Mouse (Mus musculus) megakaryocyte-erythroid progenitor cell, adult 5-6 weeks (primary cell): ENCODE results near the gene Tmem210. TPM values are rescaled to one million over a fixed set of nuclear protein-coding genes. Genes with fewer than 3 reads are reported as not detected.

ENCODE experiments used
- ATAC-seq: replicated peaks from 2 replicates; pipeline ENCODE4 v1.8.0; 2016; ENCODE audit warnings: mild to moderate bottlenecking, inconsistent platforms; ENCODE audit not compliant: severe bottlenecking, poor library complexity, low FRiP score, low TSS enrichment
- total RNA-seq, 2 experiments: library from RNA; stranded (forward) in 1 of 2; stranded (reverse) in 1 of 2; fragments of 200-1000, 215-1000 nt in 1 of 2; fragments of >200 nt in 1 of 2; fragmentation: Nextera tagmentation in 1 of 2; gene quantifications; 2 replicates each; pipeline ENCODE4 v1.2.3; 2014 to 2017

Gene Tmem210
- total RNA-seq, 2 experiments from 2014 or later: not detected

DNA sequence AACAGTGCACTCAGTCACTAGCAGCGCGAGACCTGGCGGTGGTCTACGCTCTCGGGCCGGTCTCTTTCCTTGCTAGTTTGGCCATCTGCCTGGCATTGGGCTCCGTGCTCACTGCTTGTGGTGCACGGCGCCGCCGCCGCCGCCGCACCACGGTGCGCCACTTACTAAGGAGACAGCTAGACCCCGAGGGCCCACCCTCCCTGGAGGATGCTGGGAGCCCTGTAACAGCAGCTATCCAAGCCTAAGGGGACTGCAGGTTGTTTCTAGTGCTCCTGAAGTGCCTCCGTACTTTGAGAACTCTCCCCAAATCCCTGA, 2.8 kb downstream of the Tmem210 start:
- ATAC-seq: no peak

- ATAC-seq: no peak
These were observed 3.5 kb downstream of the Tmem210 start for GRCm38 (mm10) chr2:25291184-25292053.

DNA sequence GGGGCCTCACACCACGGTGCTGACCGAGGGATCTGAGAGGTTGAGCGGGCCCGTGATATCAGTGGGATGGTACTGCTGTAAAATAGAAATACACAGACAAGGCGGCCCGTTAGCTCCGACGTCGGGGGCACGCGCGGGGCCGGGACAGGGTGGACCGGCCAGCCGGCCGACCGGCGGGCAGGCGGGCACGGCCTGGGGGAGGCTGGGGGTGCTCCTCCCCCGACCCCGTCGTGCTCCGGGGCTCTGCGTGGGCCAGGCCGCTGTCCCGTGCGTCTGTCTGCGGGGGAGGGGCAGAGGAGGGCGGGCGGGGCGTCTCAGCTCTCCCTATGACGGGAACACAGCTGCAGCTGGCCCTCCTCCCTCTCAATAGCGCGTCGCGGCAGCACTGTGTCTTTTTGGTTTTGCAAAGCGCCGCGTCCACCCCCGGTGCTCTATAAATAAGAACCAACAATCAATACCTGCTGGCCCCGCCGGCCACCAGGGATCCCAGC, 4.2 kb downstream of the Tmem210 start:
- ATAC-seq: no peak

DNA sequence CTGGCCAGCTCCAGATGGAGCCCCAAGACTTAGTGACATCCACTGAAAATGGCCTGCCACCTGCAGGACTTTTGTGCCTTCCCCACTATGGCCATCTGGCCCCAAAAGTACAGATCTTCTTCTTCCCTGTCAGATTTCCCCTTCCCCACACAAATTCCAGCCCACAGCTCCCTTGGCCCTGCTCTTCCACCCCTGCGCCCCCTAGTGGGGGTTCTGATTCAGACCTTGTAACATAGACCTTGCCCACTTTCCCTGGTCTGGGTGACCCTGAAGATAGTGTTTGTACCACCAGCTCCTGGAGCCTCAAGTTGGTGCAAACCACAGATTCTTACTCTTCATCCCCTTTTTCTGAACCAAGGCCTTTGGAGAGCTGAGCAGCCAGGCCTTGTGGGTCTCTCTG, 4.9 kb downstream of the Tmem210 start:
- peak; percentile 48; the same call in 1 of the 2 replicates for ATAC-seq

- no peak for ATAC-seq
These were observed 5.8 kb downstream of the Tmem210 start for GRCm38 (mm10) chr2:25293706-25294105.

DNA sequence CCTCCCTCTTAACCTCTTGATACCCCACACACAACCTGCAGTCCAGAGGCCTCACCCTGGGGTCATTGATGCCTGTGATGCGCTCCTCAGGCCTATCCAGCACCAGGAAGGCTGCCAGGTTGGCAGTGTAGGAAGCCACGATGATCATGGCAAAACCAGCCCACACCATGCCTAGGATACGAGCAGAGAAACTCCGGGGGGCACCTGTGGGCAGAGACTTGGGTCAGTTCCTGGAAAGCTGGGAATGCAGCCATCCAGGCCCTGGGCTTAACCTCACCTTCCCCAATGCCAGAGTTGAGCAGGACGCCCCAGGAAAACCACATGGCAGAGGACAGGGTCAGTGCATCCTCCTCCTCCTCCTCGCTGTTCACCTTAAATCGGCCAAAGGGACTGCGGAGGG, 9.1 kb downstream of the Tmem210 start:
- ATAC-seq: no peak

- no peak for ATAC-seq
These were observed 10.1 kb downstream of the Tmem210 start for GRCm38 (mm10) chr2:25298046-25298445.

DNA sequence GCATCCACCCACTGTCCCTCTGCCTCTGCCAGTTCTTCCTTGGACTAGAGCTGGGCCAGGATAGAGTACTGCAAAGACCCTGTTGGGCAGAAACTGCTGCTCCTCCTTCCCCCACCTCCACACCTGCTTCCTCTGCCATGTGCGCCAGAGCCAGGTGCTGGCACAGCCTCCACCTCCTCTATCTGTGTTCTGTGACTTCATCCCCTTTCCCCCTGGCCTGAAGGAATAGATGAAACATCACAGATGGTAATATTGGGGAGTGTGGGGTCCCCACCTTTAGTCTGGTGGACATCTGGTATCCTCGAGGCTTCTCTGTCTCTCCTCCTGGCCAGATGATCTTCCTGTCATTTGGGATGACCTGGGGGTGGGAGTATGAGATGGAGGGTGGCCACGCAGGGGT, 15.5 kb downstream of the Tmem210 start:
- no peak for ATAC-seq

DNA sequence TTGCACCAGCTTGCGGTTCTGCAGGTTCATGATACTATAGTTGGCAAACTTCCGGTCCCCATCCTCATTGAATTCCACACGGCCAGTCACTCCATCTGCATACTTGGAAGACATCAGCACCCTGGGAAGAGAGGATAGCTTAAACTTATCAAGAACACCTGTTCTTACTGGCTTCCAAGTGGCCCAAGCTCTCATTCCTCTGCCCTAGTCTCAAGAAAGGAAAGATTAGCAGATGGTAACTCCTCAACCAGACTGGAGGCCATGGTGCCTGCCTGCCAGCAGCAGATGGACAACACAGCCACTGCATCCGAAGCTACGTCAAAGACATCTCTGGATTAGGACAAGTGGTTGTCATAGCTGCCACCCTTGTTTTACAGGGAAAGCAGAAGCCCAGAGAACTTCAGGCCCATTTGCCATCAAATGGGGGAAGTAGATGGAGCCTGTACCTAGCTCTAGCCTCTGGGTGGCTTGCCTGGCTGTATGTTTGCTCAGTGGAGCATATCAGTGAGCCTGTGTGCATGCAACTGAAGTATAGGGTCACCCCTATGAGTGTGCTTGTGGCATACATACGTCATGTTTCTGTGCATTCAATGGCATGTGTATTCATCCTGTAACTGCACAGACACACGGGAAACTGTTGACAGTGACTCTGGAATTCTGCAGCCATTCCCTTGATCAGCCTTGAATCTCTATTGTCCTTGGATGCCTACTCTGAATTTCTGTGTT, 16.1 kb downstream of the Tmem210 start:
- 0 out of 2 replicates have a peak, but pooled peaks have one; percentile 13 for ATAC-seq

GRCm38 (mm10) chr2:25304657-25305541, 17.0 kb downstream of the Tmem210 start:
- ATAC-seq: peak; percentile 67

- ATAC-seq: no peak
These were observed 17.8 kb downstream of the Tmem210 start for GRCm38 (mm10) chr2:25305587-25306359.

- ATAC-seq: no peak
These were observed 22.2 kb downstream of the Tmem210 start for GRCm38 (mm10) chr2:25310180-25310579.

- ATAC-seq: no peak
These were observed 23.0 kb downstream of the Tmem210 start for GRCm38 (mm10) chr2:25310969-25311368.

DNA sequence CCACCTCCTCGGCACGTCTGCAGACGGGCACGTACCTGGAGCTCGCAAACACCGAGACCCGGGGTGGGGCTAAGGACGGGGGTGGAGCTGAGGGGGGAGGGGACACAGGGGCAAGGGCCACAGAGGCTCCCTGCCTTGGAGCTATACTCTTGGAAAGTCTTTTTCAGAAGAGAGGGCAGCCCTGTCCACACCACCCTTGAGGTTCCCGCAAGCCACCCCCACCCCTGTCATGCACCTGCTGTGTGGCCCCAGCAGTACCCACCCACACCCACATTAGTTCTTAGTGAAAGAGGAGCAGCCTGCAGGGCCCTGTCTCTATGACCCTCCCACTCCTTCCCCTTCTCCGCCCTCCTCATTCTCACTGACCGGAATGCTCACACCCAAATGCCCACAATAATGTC, 23.5 kb downstream of the Tmem210 start:
- no peak for ATAC-seq

- ATAC-seq: peak; percentile 14; the same call in 1 of the 2 replicates
These were observed 30.4 kb downstream of the Tmem210 start for GRCm38 (mm10) chr2:25318119-25318966.

GRCm38 (mm10) chr2:25318971-25319773, 31.2 kb downstream of the Tmem210 start, which contains the start of gene Grin1:
Gene Grin1, minus strand, starts transcription at chr2:25319187.
- peak; percentile 82 for ATAC-seq

DNA sequence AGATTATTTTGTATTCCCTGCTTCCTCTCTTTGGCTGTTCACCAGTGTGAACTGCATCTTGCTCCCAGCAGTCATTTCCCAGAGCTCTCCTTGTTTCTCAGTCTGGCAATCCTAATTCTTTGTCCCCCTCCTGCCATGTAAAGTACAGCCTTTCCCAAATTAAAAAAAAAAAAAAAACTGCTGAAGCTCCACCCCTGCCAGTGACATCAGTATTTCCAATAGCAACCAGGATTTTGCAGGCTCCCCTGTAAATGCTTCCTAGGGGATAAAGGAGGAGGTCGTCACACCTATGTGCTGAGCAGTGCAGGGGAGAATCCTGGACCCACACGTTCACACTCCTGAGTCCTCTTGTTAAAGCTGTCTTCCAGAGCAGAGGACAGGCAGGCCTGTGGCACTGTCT, 32.1 kb downstream of the Tmem210 start:
- ATAC-seq: no peak
